Mouse (Mus musculus): ENCODE measurements around the gene AI182371. TPM values are rescaled to one million over a fixed set of nuclear protein-coding genes. Genes with fewer than 3 reads are reported as not detected.

Gene AI182371
- total and polyA plus RNA-seq, 3 experiments, result 0.56 to 0.74 (median 0.68) TPM

- peaks cover 1 to 32% of the 10 kb centered on the region in 2 experiments for H3K4me1 ChIP-seq (ENCODE audit: control insufficient read depth in 1 of 2, insufficient read depth in 2 of 2)
- peak within 1 kb of the TSS; percentile 100 for H3K4me2 ChIP-seq (ENCODE audit: insufficient read depth, low read depth, poor library complexity, severe bottlenecking)
- H3K27ac ChIP-seq (ENCODE audit: insufficient read depth, low read depth), result peak within 1 kb of the TSS; percentile 92
- peaks cover 31% of the 10 kb centered on the region for H3K79me2 ChIP-seq (replicated peaks; ENCODE audit: control insufficient read depth, extremely low read depth, insufficient read depth, poor library complexity, severe bottlenecking)
- no peaks in the 10 kb centered on the region for H3K9me3 ChIP-seq (replicated peaks; ENCODE audit: low read length)
- peaks cover 7 to 20% of the 10 kb centered on the region in 2 experiments for H3K36me3 ChIP-seq (replicated peaks in 1 of 2; ENCODE audit: control insufficient read depth in 1 of 2, insufficient read depth in 1 of 2, low read length in 1 of 2)
- TF ChIP-seq MAFK (IDR thresholded peaks at IDR 0.05; ENCODE audit: insufficient replicate concordance, low read length) (no peak), BHLHE40 (IDR thresholded peaks at IDR 0.05; ENCODE audit: low read depth, low read length) (peak; percentile 15; the same call in 1 of the 2 replicates), ZKSCAN1 (IDR thresholded peaks at IDR 0.05; ENCODE audit: borderline replicate concordance, low read depth, low read length) (no peak), NELFE (IDR thresholded peaks at IDR 0.05; ENCODE audit: low read depth, low read length) (peak; percentile 76), NRF1 (IDR thresholded peaks at IDR 0.05; ENCODE audit: low read depth, low read length) (peak; percentile 77), HCFC1 (IDR thresholded peaks at IDR 0.05; ENCODE audit: low read depth, low read length) (peak; percentile 33; the same call in 1 of the 2 replicates), MYC (IDR thresholded peaks at IDR 0.05; ENCODE audit: low read depth, low read length) (peak; percentile 47; the same call in 1 of the 2 replicates), USF2 (conservative IDR thresholded peaks at IDR 0.05; ENCODE audit: low read depth, low read length) (no peak), MXI1 (IDR thresholded peaks at IDR 0.05; ENCODE audit: low read depth, low read length) (peak; percentile 80; the same call in 1 of the 2 replicates), IRF4 (IDR thresholded peaks at IDR 0.05; ENCODE audit: low read depth, low read length) (0 out of 2 replicates have a peak, but pooled peaks have one; percentile 14), ZNF384 (IDR thresholded peaks at IDR 0.05; ENCODE audit: low read depth, low read length) (no peak), SIN3A (IDR thresholded peaks at IDR 0.05; ENCODE audit: low read length) (peak; percentile 46; the same call in 1 of the 2 replicates), UBTF (IDR thresholded peaks at IDR 0.05; ENCODE audit: low read depth, low read length) (peak; percentile 72; the same call in 1 of the 2 replicates), EP300 (IDR thresholded peaks at IDR 0.05; ENCODE audit: low read length) (no peak), POLR2AphosphoS2 (IDR thresholded peaks at IDR 0.05; ENCODE audit: low read depth, low read length) (peak; percentile 78; the same call in 1 of the 2 replicates), ZC3H11A (IDR thresholded peaks at IDR 0.05; ENCODE audit: low read depth, low read length) (no peak), POLR2A (IDR thresholded peaks at IDR 0.05; ENCODE audit: low read depth, low read length) (peak; percentile 80), TCF12 (IDR thresholded peaks at IDR 0.05; ENCODE audit: low read depth, low read length) (peak; percentile 64; the same call in 1 of the 2 replicates), MAX (IDR thresholded peaks at IDR 0.05; ENCODE audit: low read length) (peak; percentile 73), RAD21 (IDR thresholded peaks at IDR 0.05; ENCODE audit: low read depth, low read length) (no peak), MAZ (IDR thresholded peaks at IDR 0.05; ENCODE audit: low read depth, low read length) (peak; percentile 74; the same call in 1 of the 2 replicates), KAT2A (IDR thresholded peaks at IDR 0.05; ENCODE audit: insufficient replicate concordance, low read length) (0 out of 2 replicates have a peak, but pooled peaks have one; percentile 38), E2F4 (IDR thresholded peaks at IDR 0.05; ENCODE audit: insufficient replicate concordance, low read depth, low read length) (peak; percentile 90; the same call in 1 of the 2 replicates), USF1 (IDR thresholded peaks at IDR 0.05; ENCODE audit: low read depth, low read length) (no peak), ETS1 (conservative IDR thresholded peaks at IDR 0.05; ENCODE audit: low read depth, low read length) (peak; percentile 25; the same call in 1 of the 2 replicates), ELF1 (IDR thresholded peaks at IDR 0.05; ENCODE audit: low read depth, low read length) (peak; percentile 94)
- dilution Hi-C loops (cut with MboI; ENCODE audit: extremely low pct_ligation_motif_present, extremely low pct_unique_long_range_greater_than_20kb, low sequenced_read_pairs) (no loop called here), in situ Hi-C loops (cut with MboI; ENCODE audit: low pct_ligation_motif_present, low pct_unique_long_range_greater_than_20kb, low sequenced_read_pairs) (loop anchor here (5.0 to 25.0 kb wide), 3 partner anchors 57 to 322 kb away; partner anchors contain the start of genes Rabepk and Traf1)
- H3K4me3 ChIP-seq (replicated peaks in 1 of 3; ENCODE audit: low read depth in 2 of 3, low read length in 2 of 3, poor library complexity in 1 of 3), result peak within 1 kb of the TSS; percentile 66 to 93 (median 76)
- H3K27me3 ChIP-seq (replicated peaks), result no peaks in the 10 kb centered on the region
- peak within 1 kb of the TSS; percentile 76 for H3K9ac ChIP-seq (ENCODE audit: insufficient read depth, low read depth)
- peak; percentile 92 for DNase-seq (ENCODE audit: extremely low read depth)
These were observed 8.0 kb upstream of the AI182371 start, which contains the start of gene Cntrl for GRCm38 (mm10) chr2:35109141-35109923. Gene Cntrl, plus strand, starts transcription at chr2:35109492.

Data from CH12.LX (cell line).